Mouse (Mus musculus): ENCODE data around the gene Rnft2. TPM values are rescaled to one million over a fixed set of nuclear protein-coding genes. Genes with fewer than 3 reads are reported as not detected.
A peak's percentile ranks its signal among the peaks of the same experiment; 100 is the strongest.

The Rnft2 gene
- polyA plus RNA-seq, 1 experiment from 2014 or later: 7.0 TPM

DNA sequence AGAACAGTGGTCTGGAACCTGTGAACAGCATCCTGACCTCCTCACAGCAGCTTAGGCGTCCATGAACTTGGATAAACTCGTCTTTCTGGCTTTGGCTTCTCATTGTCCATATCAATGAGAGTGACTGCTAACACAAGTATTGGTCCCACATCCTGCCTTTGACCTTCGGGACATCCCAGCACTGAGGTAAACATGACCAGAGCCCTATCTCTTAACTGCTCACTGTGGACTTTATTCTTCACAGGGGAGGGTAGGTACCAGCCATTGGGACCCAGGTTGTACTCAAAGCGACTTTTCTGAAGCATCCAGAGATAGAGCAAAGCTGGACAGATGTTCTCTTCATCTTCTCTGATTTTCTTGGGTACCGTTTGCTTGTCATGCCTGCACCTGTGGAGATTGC is 20.4 kb upstream of the Rnft2 start:
- Histone ChIP-seq H3K9me3 (no peaks in the 10 kb centered on the region), H3K4me3 (no peak overlapping the region), H3K4me1 (peaks cover 12% of the 10 kb centered on the region), H3K27me3 (replicated peaks; ENCODE audit: low read depth, poor library complexity, severe bottlenecking) (peaks cover 26% of the 10 kb centered on the region), H3K36me3 (replicated peaks) (peaks cover 38% of the 10 kb centered on the region), H3K27ac (replicated peaks) (no peak overlapping the region)
- 81% methylated on average over 5 of the region's 5 CpGs for WGBS
- no peak for DNase-seq (ENCODE audit: low spot score)

DNA sequence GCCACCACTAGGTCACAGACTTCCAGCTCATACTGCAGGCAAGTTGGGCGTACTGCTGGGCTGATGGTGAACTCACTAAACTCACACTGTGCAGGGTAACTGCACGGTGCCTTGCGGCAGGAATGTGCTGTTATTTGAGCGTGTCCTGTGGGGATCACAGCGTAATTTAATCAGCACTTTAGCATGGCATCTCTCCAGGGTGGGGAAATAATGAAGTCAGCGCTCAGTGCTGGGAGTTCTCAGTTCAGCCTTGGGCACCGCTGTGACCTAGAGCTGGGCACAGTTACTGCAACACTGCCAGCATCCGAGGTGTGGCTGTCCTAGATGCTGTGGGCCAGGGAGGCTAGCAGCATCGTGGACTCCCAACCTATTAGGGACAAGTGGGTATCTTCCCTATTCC is 19.4 kb upstream of the Rnft2 start:
- Histone ChIP-seq H3K27ac (replicated peaks) (no peak overlapping the region), H3K4me3 (no peak overlapping the region), H3K9me3 (no peaks in the 10 kb centered on the region), H3K36me3 (replicated peaks) (peaks cover 49% of the 10 kb centered on the region), H3K27me3 (replicated peaks; ENCODE audit: low read depth, poor library complexity, severe bottlenecking) (peaks cover 16% of the 10 kb centered on the region), H3K4me1 (peaks cover 8% of the 10 kb centered on the region)
- no peak for DNase-seq (ENCODE audit: low spot score)
- 83% methylated on average over 9 of the region's 9 CpGs for WGBS

DNA sequence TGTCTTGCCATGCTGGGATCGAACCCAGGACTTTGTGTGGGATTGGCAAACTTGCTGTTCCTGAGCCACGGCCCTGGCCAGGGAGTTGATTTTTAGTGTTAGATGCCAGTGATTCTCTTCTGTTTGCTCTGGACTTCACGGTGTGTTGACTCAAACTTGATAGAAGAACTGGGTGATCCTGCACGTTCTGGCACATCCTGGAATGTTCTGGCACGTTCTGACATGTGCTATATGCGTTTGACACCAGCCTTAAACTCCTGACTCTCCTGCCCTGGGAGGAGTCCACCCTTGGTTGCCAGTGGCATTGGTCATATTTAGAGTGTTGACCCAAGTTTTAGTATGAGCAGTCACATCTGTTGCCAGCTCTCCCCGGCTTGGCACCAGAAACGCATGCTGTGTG is 17.5 kb upstream of the Rnft2 start:
- WGBS: 93% methylated on average over 8 of the region's 8 CpGs
- H3K9me3 ChIP-seq: no peaks in the 10 kb centered on the region
- no peak overlapping the region for H3K4me3 ChIP-seq
- DNase-seq (ENCODE audit: low spot score): no peak
- H3K4me1 ChIP-seq: 0 out of 2 replicates have a peak, but pooled peaks cover 3% of the 10 kb centered on the region
- H3K27me3 ChIP-seq (replicated peaks; ENCODE audit: low read depth, poor library complexity, severe bottlenecking): 0 out of 2 replicates have a peak, but pooled peaks cover 5% of the 10 kb centered on the region
- H3K27ac ChIP-seq (replicated peaks): no peak overlapping the region
- peaks cover 67% of the 10 kb centered on the region for H3K36me3 ChIP-seq (replicated peaks)

DNA sequence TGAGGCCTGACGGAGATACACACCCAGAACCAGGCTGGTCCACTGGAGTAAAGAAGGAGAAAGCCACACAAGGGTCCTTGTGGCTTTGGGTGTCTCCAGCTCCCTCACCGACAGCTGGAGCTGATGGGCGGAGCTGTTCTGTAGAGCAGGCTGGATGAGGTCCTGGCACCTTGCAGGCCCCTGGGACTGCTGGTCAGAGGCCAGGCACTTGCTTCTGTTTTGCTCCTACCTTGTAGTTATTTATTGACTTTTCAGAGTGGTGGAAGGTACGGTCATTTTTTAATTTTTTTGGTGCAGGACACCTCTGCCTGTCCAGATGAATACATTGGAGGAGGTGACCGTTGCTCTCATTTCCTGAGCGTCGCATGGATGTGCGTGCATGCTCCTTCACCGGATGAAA is 16.3 kb upstream of the Rnft2 start:
- WGBS: 96% methylated on average over 9 of the region's 9 CpGs
- Histone ChIP-seq H3K27ac (replicated peaks) (no peak overlapping the region), H3K36me3 (replicated peaks) (peaks cover 80% of the 10 kb centered on the region)

DNA sequence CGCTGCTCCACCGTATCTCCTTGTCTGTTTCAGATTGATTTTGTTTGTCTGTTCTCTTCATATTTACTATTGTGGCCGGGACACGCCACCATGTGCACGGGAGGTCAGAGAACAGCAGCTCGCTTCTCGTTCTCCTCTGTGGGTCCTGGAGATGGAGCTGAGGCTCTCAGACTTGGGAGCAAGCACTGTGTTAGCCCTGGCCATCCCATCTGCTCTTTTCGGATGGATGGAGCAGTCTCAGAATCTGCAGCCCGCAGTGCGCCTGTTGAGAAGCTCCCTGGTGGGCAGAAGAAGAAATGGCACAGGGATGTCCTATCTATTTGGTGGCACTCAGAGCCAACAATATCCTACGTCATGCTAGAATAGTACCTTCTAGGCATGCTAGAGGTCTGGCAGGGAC is 15.7 kb upstream of the Rnft2 start:
- Histone ChIP-seq H3K27ac (replicated peaks) (no peak overlapping the region), H3K4me1 (0 out of 2 replicates have a peak, but pooled peaks cover 3% of the 10 kb centered on the region), H3K27me3 (replicated peaks; ENCODE audit: low read depth, poor library complexity, severe bottlenecking) (no peaks in the 10 kb centered on the region), H3K9me3 (no peaks in the 10 kb centered on the region), H3K4me3 (no peak overlapping the region), H3K36me3 (replicated peaks) (peaks cover 85% of the 10 kb centered on the region)
- WGBS: 94% methylated on average over 11 of the region's 11 CpGs
- no peak for DNase-seq (ENCODE audit: low spot score)

More for the DNA sequence above, 16.3 kb upstream of the Rnft2 start:
- H3K4me1 ChIP-seq: 0 out of 2 replicates have a peak, but pooled peaks cover 3% of the 10 kb centered on the region
- no peak for DNase-seq (ENCODE audit: low spot score)
- no peaks in the 10 kb centered on the region for H3K27me3 ChIP-seq (replicated peaks; ENCODE audit: low read depth, poor library complexity, severe bottlenecking)
- H3K9me3 ChIP-seq: no peaks in the 10 kb centered on the region
- no peak overlapping the region for H3K4me3 ChIP-seq

DNA sequence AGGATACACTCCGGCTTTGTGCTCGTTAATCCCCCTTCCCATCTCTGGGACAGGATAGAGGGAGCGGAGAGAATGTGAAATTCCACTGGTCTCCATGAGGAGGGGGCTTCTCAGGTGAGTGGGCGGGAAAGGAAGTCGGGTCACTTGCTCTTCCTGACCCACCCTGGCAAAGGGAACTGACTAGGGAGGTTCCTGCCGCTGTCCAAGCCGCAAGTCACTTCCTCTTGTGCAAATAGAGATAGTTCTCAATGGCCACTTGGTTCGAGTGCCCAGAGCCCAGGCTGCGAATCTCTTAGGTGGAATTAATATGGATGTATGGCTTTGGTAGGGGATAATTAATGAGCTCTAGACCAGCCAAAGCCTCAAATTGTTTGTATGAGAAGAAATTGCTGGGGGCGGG is 15.1 kb upstream of the Rnft2 start:
- Histone ChIP-seq H3K4me3 (no peak overlapping the region), H3K27ac (replicated peaks) (no peak overlapping the region), H3K27me3 (replicated peaks; ENCODE audit: low read depth, poor library complexity, severe bottlenecking) (no peaks in the 10 kb centered on the region), H3K4me1 (0 out of 2 replicates have a peak, but pooled peaks cover 3% of the 10 kb centered on the region), H3K9me3 (no peaks in the 10 kb centered on the region), H3K36me3 (replicated peaks) (peaks cover 89% of the 10 kb centered on the region)
- DNase-seq (ENCODE audit: low spot score): no peak
- 90% methylated on average over 10 of the region's 10 CpGs for WGBS

DNA sequence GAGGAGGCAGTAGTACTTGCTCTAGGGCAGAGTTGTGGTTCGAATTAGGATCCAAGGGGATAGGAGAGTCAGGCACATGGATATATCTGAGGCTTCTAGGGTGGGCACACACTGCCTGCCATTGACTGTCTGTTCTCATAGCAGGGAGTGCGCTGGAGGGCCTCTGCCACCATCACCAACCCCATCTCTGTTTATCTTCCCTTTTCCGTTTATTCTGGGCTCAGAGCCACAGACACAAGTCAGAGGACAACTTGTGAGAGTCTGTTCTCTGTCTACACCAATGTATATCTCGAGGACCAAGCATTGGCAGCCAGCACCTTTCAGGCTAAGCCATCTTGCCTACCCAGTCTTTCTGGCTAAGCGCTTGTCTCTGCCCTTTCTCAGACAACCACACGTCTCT is 14.7 kb upstream of the Rnft2 start:
- 0 out of 2 replicates have a peak, but pooled peaks cover 3% of the 10 kb centered on the region for H3K4me1 ChIP-seq
- no peak for DNase-seq (ENCODE audit: low spot score)
- H3K4me3 ChIP-seq: no peak overlapping the region
- no peak overlapping the region for H3K27ac ChIP-seq (replicated peaks)
- no peaks in the 10 kb centered on the region for H3K27me3 ChIP-seq (replicated peaks; ENCODE audit: low read depth, poor library complexity, severe bottlenecking)
- H3K9me3 ChIP-seq: no peaks in the 10 kb centered on the region
- WGBS: 91% methylated on average over 6 of the region's 6 CpGs
- peaks cover 89% of the 10 kb centered on the region for H3K36me3 ChIP-seq (replicated peaks)

DNA sequence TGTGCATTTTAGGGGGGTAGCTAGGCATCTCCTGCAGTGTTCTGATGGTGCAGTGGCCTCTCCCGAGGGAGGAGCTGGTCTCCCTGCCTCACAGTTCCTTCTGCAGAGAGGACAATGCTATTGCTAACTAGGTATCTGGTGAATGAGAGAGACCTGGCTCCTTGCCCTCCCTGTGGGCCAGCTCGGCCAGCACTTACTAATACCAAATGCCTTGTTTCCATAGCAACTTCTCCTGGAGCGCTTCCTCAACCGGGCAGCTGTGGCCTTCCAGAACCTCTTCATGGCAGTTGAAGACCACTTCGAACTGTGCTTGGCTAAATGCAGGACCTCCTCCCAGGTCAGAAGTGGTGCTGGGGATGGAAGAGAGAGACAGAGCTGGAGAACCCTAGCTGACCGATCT is 14.2 kb upstream of the Rnft2 start:
- WGBS: 76% methylated on average over 6 of the region's 6 CpGs

DNA sequence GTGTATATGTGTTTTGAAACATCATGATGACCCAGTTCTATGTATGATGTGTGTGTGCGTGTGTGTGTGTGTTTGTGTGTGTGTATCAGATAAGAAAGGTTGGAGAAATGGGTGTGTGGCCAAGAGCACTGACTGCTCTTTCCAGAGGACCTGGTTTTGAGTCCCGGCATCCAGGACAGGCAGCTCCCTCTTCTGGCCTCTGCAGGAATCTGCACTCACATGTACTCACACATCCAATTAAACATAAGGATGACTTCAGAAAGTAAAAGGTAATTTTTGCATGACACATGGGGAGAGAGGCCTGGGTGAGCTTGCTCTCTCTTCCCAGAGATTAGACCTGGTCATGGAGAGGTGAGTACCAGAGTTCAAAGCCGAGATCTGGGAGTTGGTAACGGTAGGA is 12.1 kb upstream of the Rnft2 start:
- H3K36me3 ChIP-seq (replicated peaks): peaks cover 72% of the 10 kb centered on the region
- no peak for DNase-seq (ENCODE audit: low spot score)
- whole genome bisulfite sequencing: 93% methylated on average over 4 of the region's 4 CpGs

More for the DNA sequence above, 14.2 kb upstream of the Rnft2 start:
- no peak for DNase-seq (ENCODE audit: low spot score)
- H3K9me3 ChIP-seq: no peaks in the 10 kb centered on the region
- 0 out of 2 replicates have a peak, but pooled peaks cover under 1% of the 10 kb centered on the region for H3K4me1 ChIP-seq
- no peak overlapping the region for H3K27ac ChIP-seq (replicated peaks)
- no peaks in the 10 kb centered on the region for H3K27me3 ChIP-seq (replicated peaks; ENCODE audit: low read depth, poor library complexity, severe bottlenecking)
- H3K36me3 ChIP-seq (replicated peaks): peaks cover 87% of the 10 kb centered on the region
- no peak overlapping the region for H3K4me3 ChIP-seq

DNA sequence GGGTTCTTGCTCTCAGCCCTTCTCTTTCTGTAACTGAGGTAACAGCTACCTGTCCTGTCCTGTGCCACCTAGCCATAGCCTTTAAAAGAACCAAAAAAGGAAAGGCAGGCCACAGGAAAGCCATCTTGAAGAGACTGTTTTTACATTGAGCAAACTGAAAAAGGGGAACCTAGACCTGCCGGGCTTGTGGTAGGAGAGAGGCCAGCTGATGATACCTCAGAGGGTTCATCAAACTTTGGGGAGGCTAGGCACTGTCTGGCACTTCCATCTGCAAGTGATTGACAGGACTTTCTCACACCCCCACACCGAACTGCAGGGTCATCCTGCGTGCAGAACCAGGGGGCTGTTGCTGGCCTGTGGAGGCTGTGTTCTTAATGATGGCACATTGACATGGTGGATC is 8.6 kb upstream of the Rnft2 start:
- H3K4me3 ChIP-seq: no peak overlapping the region
- H3K36me3 ChIP-seq (replicated peaks): peaks cover 67% of the 10 kb centered on the region
- H3K4me1 ChIP-seq: no peaks in the 10 kb centered on the region
- no peak overlapping the region for H3K27ac ChIP-seq (replicated peaks)
- 85% methylated on average over 3 of the region's 3 CpGs for WGBS
- no peak for DNase-seq (ENCODE audit: low spot score)
- no peaks in the 10 kb centered on the region for H3K27me3 ChIP-seq (replicated peaks; ENCODE audit: low read depth, poor library complexity, severe bottlenecking)
- no peaks in the 10 kb centered on the region for H3K9me3 ChIP-seq

More for the DNA sequence above, 12.1 kb upstream of the Rnft2 start:
- Histone ChIP-seq H3K4me1 (no peaks in the 10 kb centered on the region), H3K27ac (replicated peaks) (no peak overlapping the region), H3K4me3 (no peak overlapping the region), H3K27me3 (replicated peaks; ENCODE audit: low read depth, poor library complexity, severe bottlenecking) (no peaks in the 10 kb centered on the region), H3K9me3 (no peaks in the 10 kb centered on the region)

DNA sequence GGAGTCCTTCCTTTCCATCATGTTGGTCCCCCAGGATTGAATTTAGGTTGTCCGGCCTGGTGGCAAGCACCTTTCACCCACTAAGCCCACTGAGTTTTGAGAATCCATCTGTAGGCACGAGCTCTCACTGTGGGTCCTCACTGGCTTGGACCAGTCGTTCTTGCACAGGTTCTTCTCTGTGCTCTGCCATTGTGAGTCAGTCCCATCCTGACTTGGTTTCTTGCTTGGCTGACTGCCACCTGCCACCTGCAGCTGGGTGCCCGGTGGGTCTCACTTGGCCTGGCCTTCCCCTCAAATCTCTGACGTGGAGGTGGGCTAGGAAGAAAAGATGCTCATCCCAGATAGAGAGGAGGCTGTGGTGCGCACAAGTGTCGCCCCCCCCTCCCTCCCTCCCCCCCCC is 6.1 kb upstream of the Rnft2 start:
- peaks cover 17% of the 10 kb centered on the region for H3K4me1 ChIP-seq
- no peaks in the 10 kb centered on the region for H3K9me3 ChIP-seq
- H3K27me3 ChIP-seq (replicated peaks; ENCODE audit: low read depth, poor library complexity, severe bottlenecking): no peaks in the 10 kb centered on the region
- H3K4me3 ChIP-seq: no peak overlapping the region
- H3K27ac ChIP-seq (replicated peaks): no peak overlapping the region
- WGBS: 85% methylated on average over 7 of the region's 7 CpGs
- no peak for DNase-seq (ENCODE audit: low spot score)
- H3K36me3 ChIP-seq (replicated peaks): peaks cover 62% of the 10 kb centered on the region

DNA sequence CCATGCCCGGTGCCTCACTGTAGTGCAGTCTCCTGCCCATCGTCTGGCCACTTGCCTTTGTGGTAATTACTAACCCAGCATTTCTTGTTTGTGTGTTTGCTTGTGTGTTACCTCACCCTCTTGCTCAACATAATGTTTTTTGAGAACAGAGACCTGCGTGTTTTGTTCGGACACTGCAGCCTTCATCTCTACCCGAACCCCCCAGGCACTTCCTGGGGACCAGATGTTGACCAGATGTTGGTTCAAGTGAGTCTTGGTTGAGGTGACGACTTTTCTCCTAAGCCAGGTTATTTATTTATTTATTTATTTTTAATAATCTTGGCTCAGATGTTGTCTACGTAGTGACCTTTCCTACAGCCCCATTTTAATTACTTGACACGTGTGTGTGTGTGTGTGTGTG is 2.5 kb upstream of the Rnft2 start:
- Histone ChIP-seq H3K4me3 (peak overlapping the region; percentile 78; the same call in 1 of the 2 replicates), H3K27ac (replicated peaks) (no peak overlapping the region), H3K9me3 (no peaks in the 10 kb centered on the region), H3K4me1 (peaks cover 34% of the 10 kb centered on the region), H3K27me3 (replicated peaks; ENCODE audit: low read depth, poor library complexity, severe bottlenecking) (no peaks in the 10 kb centered on the region), H3K36me3 (replicated peaks) (peaks cover 52% of the 10 kb centered on the region)
- WGBS: 58% methylated on average over 8 of the region's 8 CpGs
- peak; percentile 22 for DNase-seq (ENCODE audit: low spot score)

DNA sequence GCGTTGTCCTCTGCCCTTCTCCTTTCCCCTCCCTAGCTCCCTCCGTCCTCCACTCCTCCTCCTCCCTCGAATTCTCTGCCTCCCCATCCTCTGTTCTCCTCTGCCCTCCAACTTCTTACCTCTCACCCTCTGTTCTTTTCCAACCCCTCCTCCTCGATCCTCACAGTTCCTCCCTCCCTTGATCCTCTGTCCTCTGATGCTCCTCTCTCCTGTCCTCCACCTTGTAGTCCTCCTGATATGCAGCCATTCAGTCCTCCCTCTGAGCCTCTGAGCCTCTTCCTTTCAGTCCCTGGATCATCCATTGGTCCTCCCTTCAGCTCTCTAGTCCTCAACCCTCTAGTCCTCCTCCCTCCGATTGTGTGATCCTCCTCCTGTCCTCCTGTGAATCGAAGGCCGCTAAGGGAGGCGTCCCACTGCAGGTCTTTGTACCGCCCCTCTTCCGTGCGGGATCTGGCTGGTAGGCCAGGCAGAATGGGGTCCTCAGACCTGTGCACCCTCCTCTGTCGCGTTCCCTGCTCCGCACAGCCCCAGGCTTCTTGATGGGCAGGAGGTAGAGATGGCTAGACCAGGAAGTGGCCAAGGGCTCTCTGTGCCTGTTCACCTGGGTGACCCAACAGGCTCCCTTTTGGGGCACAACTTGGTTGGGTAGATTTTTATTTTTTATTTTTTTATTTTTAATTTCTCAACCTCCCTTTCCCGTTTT is 841 bp upstream of the Rnft2 start:
- Histone ChIP-seq H3K4me3 (peak overlapping the region; percentile 78), H3K27me3 (replicated peaks; ENCODE audit: low read depth, poor library complexity, severe bottlenecking) (no peaks in the 10 kb centered on the region), H3K4me1 (peaks cover 34% of the 10 kb centered on the region), H3K36me3 (replicated peaks) (peaks cover 56% of the 10 kb centered on the region), H3K27ac (replicated peaks) (peak overlapping the region; percentile 90), H3K9me3 (no peaks in the 10 kb centered on the region)
- 8% methylated on average over 15 of the region's 15 CpGs for WGBS
- peak; percentile 45 for DNase-seq (ENCODE audit: low spot score)

Data from embryonic facial prominence, embryonic 10.5 days (tissue).